Mouse (Mus musculus): Measurements from ENCODE around the gene Btbd9.

DNA sequence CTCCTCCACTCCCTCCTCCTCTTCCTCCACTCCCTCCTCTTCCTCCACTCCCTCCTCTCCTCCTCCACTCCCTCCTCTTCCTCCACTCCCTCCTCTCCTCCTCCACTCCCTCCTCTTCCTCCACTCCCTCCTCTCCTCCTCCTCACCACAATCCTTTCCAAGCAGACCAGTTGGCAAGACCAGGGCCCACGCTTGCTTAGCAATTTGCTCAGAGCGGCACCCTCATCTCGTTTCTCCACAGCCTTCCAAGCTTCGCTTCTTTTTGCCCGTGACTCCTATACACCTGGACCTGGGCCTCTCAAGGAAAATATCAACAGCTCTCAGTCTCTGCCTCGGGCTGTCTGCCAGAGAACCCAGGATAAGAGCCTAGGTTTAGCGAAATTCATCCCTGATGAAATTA, 104.8 kb downstream of the Btbd9 start:
- TF ChIP-seq CTCF (IDR thresholded peaks at IDR 0.05; ENCODE audit: extremely low read depth, insufficient read length, insufficient replicate concordance, low read depth, low read length) (no peak), POLR2A (IDR thresholded peaks at IDR 0.05; ENCODE audit: low read depth, low read length) (no peak)

Measured in small intestine, adult 2 months (tissue).